Mouse (Mus musculus) liver, embryonic 11.5 days (tissue): ENCODE measurements around the gene Upk1b. TPM values are rescaled to one million over a fixed set of nuclear protein-coding genes. Genes with fewer than 3 reads are reported as not detected.
A peak's percentile ranks its signal among the peaks of the same experiment; 100 is the strongest.

Source experiments
- ATAC-seq: fragments of 200-750 bp; cut with Nextera tagmentation; replicated peaks from 2 replicates; pipeline ENCODE4 v1.8.0; 2017; ENCODE audit warnings: moderate number of reproducible peaks, mild to moderate bottlenecking, moderate TSS enrichment, moderate library complexity; ENCODE audit not compliant: low FRiP score
- DNase-seq: peaks from one replicate; pipeline ENCODE4 v3.0.0-alpha.2; 2017; ENCODE audit warnings: low spot score
- H3K27ac ChIP-seq: fragments of 300-500 bp; sonication (generic); 2 replicates; pipeline ENCODE4 v1.5.1; 2014; ENCODE audit warnings: mild to moderate bottlenecking, low read depth, low read length, control low read depth
- H3K27me3 ChIP-seq: fragments of 300-500 bp; sonication (generic); replicated peaks from 2 replicates; pipeline ENCODE4 v1.6.1; 2014; ENCODE audit warnings: low read length, mixed read lengths; ENCODE audit not compliant: control insufficient read depth, insufficient read depth
- H3K36me3 ChIP-seq: fragments of 300-500 bp; sonication (generic); 2 replicates; pipeline ENCODE4 v1.6.1; 2014; ENCODE audit warnings: mild to moderate bottlenecking, low read length, moderate library complexity, mixed read lengths; ENCODE audit not compliant: control insufficient read depth, insufficient read depth
- H3K4me1 ChIP-seq: fragments of 300-500 bp; sonication (generic); replicated peaks from 2 replicates; pipeline ENCODE4 v1.6.1; 2014; ENCODE audit warnings: low read length, mixed read lengths; ENCODE audit not compliant: control insufficient read depth, insufficient read depth
- H3K4me2 ChIP-seq: fragments of 300-500 bp; sonication (generic); 2 replicates; pipeline ENCODE4 v1.6.1; 2014; ENCODE audit warnings: mild to moderate bottlenecking, control low read depth, moderate library complexity
- H3K4me3 ChIP-seq: fragments of 300-500 bp; sonication (generic); 2 replicates; pipeline ENCODE4 v1.5.1; 2014; ENCODE audit warnings: low read depth, low read length, control low read depth
- H3K9ac ChIP-seq: fragments of 300-500 bp; sonication (generic); 2 replicates; pipeline ENCODE4 v1.6.1; 2014; ENCODE audit warnings: low read depth, low read length, control low read depth
- H3K9me3 ChIP-seq: fragments of 300-500 bp; sonication (generic); 2 replicates; pipeline ENCODE4 v1.6.1; 2016; ENCODE audit warnings: low read length, inconsistent platforms, mixed read lengths; ENCODE audit not compliant: control insufficient read depth
- WGBS: fragments of 180-500 bp; shearing (Covaris S2); extraction: QIAGEN DNeasy Blood & Tissue Kit; methylation state at CpG from one replicate; pipeline ENCODE4 v1.1.7; 2014; 5-methylcytosine and 5-hydroxymethylcytosine counted together
- polyA plus RNA-seq: library from polyadenylated mRNA; unstranded; fragments of >200 nt; fragmentation: Nextera tagmentation; extraction: Ambion mirVana; gene quantifications from 2 replicates; pipeline ENCODE4 v1.2.1, GENCODE M21; 2014

The Upk1b gene
- polyA plus RNA-seq, 1 experiment from 2014 or later: 5.3 TPM

GRCm38 (mm10) chr16:38742659-38743131 lies 57.4 kb downstream of the Upk1b start:
- Histone ChIP-seq H3K27ac (peak overlapping the region; percentile 64), H3K9me3 (no peaks in the 10 kb centered on the region), H3K4me1 (peaks cover 5% of the 10 kb centered on the region; the same call in 1 of the 2 replicates), H3K36me3 (no peaks in the 10 kb centered on the region), H3K9ac (peak overlapping the region; percentile 48), H3K4me2 (peak overlapping the region; percentile 80), H3K4me3 (peak overlapping the region; percentile 66), H3K27me3 (peaks cover 44% of the 10 kb centered on the region)
- DNase-seq: peak; percentile 59
- ATAC-seq: peak; percentile 29
- under 1% methylated on average over 13 of the region's 13 CpGs for WGBS

DNA sequence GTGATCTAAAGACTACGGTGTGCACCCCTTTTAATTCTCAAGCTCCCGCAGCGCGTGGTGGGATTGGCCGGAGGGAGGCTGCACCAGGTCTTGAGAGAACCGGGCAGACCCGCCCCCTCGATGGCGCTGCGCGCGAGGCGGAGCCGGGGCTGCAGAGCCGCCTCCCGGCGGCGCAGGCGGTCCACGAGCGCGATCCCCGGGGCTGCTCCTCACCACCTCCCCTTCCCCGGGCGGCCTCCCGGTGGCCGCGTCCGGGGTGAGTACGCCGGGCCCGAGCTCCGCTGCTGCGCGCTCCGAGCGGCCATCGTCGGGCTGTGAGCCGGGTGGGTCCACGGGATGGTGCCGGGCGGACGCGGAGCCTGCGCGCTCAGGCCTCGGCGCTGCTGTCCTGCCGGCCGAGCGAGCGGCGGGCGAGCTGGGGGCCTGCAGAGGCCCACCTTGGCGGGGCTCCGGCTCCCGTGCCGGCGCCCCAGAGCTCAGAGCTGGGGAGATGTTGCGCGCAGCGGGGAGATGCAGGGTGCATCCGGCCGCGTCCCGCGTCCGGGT lies 57.9 kb downstream of the Upk1b start, which contains the start of gene B4galt4:
B4galt4 (plus strand) TSS at position 152 of the 546 bp plus-strand sequence.
- H3K36me3 ChIP-seq: no peaks in the 10 kb centered on the region
- peak within 1 kb of the TSS; percentile 48 for H3K9ac ChIP-seq
- H3K27me3 ChIP-seq: peaks cover 44% of the 10 kb centered on the region
- H3K4me2 ChIP-seq: peak within 1 kb of the TSS; percentile 80
- H3K4me1 ChIP-seq: peaks cover 5% of the 10 kb centered on the region; the same call in 1 of the 2 replicates
- DNase-seq: no peak
- peak within 1 kb of the TSS; percentile 64 for H3K27ac ChIP-seq
- under 1% methylated on average over 67 of the region's 69 CpGs for WGBS
- H3K9me3 ChIP-seq: no peaks in the 10 kb centered on the region
- H3K4me3 ChIP-seq: peak within 1 kb of the TSS; percentile 66
- peak; percentile 80 for ATAC-seq

DNA sequence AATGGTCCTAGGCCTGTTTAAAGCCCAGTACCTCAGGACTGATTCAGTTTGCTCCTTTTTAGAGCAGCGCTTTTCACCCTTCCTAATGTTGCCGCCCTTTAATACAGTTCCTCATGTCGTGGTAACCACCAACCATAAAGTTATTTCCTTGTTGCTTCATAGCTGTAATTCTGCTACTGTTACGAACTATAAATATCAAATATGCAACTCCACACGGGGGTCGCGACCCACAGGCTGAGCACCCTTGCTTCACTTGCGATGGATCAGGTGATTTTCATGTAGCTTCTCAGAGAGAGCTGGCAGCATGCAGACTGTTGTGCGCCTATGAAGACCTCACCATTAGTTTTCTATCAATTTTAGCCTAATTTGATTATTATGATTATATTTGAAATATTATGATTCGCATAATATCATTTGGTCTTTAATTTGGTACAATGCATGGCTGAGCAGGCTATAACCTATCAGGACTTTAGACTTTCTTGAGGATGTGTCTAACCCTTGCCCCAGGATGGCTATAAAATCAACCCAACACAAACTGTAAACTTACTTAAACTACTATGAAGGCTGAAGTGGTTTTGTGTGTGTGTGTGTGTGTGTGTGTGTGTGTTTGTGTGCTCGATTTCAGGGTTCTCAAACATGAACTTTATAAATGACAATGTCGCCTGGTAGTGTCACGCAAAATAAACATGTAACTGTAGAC lies 58.8 kb downstream of the Upk1b start:
- Histone ChIP-seq H3K9me3 (no peaks in the 10 kb centered on the region), H3K36me3 (no peaks in the 10 kb centered on the region), H3K4me1 (peaks cover 5% of the 10 kb centered on the region; the same call in 1 of the 2 replicates), H3K9ac (no peak overlapping the region; the same call in 1 of the 2 replicates), H3K27me3 (peaks cover 44% of the 10 kb centered on the region), H3K4me2 (peak overlapping the region; percentile 80), H3K27ac (no peak overlapping the region), H3K4me3 (no peak overlapping the region)
- no peak for ATAC-seq
- 80% methylated on average over 13 of the region's 13 CpGs for WGBS
- DNase-seq: no peak

- H3K27me3 ChIP-seq: peaks cover 9% of the 10 kb centered on the region
- no peak overlapping the region for H3K4me3 ChIP-seq
- WGBS: 30% methylated on average over 8 of the region's 8 CpGs
- no peak for DNase-seq
- H3K36me3 ChIP-seq: no peaks in the 10 kb centered on the region
- no peak for ATAC-seq
- no peaks in the 10 kb centered on the region for H3K9me3 ChIP-seq
- H3K4me2 ChIP-seq: no peak overlapping the region
- no peak overlapping the region for H3K27ac ChIP-seq
- H3K9ac ChIP-seq: no peak overlapping the region
- no peaks in the 10 kb centered on the region for H3K4me1 ChIP-seq
Measured at GRCm38 (mm10) chr16:38730921-38731320, 69.2 kb downstream of the Upk1b start.

DNA sequence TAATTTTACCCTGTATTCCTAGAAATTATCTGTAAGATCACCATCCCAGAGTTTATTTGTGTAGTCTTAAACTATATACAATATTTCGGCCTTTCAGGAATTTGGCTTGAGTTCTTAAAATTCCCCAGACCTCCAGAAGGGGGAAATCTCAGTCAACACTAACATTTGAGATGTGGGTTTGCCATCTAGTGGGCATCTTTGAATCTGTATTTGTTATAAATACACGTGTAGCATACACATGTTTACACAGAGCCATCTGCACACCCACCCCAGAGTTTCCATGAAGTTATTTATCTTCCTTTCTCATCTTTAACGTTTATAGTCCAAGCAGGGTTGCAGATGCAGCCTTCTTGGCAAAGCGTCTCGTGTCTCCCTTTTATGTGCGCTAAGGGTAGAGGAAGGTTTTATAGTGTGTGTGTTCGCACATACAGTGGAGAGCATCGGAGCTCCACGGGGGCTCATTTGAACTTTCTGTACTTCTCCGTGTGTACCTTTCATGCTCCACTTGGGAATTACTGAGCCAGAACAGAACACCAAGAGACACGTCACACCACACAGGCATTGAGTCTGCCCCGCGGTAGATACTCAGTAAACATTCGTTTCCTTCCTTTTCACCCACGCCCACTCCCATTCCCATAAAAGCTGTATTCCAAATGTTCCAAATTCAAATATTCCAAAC lies 70.4 kb downstream of the Upk1b start:
- no peaks in the 10 kb centered on the region for H3K9me3 ChIP-seq
- no peak overlapping the region for H3K9ac ChIP-seq
- peaks cover 9% of the 10 kb centered on the region for H3K27me3 ChIP-seq
- H3K4me2 ChIP-seq: no peak overlapping the region
- no peaks in the 10 kb centered on the region for H3K4me1 ChIP-seq
- no peak for DNase-seq
- H3K4me3 ChIP-seq: no peak overlapping the region
- no peak overlapping the region for H3K27ac ChIP-seq
- no peaks in the 10 kb centered on the region for H3K36me3 ChIP-seq
- whole genome bisulfite sequencing: 62% methylated on average over 15 of the region's 15 CpGs
- no peak for ATAC-seq

DNA sequence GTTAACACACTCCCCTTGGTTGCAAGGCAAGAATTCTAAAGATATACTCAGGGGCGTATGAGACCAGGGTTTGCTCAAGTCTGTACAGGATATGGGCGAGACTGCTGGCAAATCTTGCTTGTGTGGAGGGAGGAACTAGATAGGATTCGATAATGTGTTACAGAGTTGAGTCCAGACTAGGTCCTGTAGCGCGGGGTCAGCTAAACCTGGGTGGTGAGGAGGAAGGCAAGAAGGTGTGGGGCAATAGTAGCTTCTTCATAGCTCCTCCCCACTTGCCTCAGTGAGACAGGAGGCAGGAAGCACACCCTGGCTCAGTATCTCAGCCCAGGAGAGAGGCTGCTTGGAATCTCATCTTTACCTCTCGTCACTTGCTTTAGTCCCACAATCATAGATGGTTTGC lies 71.0 kb downstream of the Upk1b start:
- 70% methylated on average over 6 of the region's 6 CpGs for WGBS
- DNase-seq: no peak
- no peak overlapping the region for H3K27ac ChIP-seq
- H3K36me3 ChIP-seq: no peaks in the 10 kb centered on the region
- no peak overlapping the region for H3K4me3 ChIP-seq
- no peak for ATAC-seq
- no peaks in the 10 kb centered on the region for H3K9me3 ChIP-seq
- no peaks in the 10 kb centered on the region for H3K4me1 ChIP-seq
- H3K4me2 ChIP-seq: no peak overlapping the region
- H3K9ac ChIP-seq: no peak overlapping the region
- peaks cover 9% of the 10 kb centered on the region for H3K27me3 ChIP-seq

GRCm38 (mm10) chr16:38728576-38729132 lies 71.5 kb downstream of the Upk1b start:
- DNase-seq: no peak

GRCm38 (mm10) chr16:38724974-38725373 lies 75.2 kb downstream of the Upk1b start:
- no peaks in the 10 kb centered on the region for H3K4me1 ChIP-seq
- WGBS: 60% methylated on average over 13 of the region's 13 CpGs
- H3K9me3 ChIP-seq: no peaks in the 10 kb centered on the region
- DNase-seq: no peak
- H3K9ac ChIP-seq: no peak overlapping the region
- H3K4me2 ChIP-seq: no peak overlapping the region
- no peaks in the 10 kb centered on the region; the same call in 1 of the 2 replicates for H3K27me3 ChIP-seq
- H3K4me3 ChIP-seq: no peak overlapping the region
- no peaks in the 10 kb centered on the region for H3K36me3 ChIP-seq
- H3K27ac ChIP-seq: no peak overlapping the region
- ATAC-seq: no peak

More at GRCm38 (mm10) chr16:38728576-38729132, 71.5 kb downstream of the Upk1b start:
- no peak for ATAC-seq
- WGBS: 86% methylated on average over 15 of the region's 15 CpGs
- Histone ChIP-seq H3K4me2 (no peak overlapping the region), H3K4me3 (no peak overlapping the region), H3K9me3 (no peaks in the 10 kb centered on the region), H3K27ac (no peak overlapping the region), H3K9ac (no peak overlapping the region), H3K4me1 (no peaks in the 10 kb centered on the region), H3K27me3 (peaks cover 9% of the 10 kb centered on the region), H3K36me3 (no peaks in the 10 kb centered on the region)
